Mouse (Mus musculus) bone marrow macrophage, adult 2 months (primary cell): ENCODE data around the gene Pfkfb1.

Experiments used
- CTCF ChIP-seq: IDR thresholded peaks from 2 replicates; pipeline ENCODE4 v1.5.1; 2012; ENCODE audit warnings: low read depth, mild to moderate bottlenecking, low read length, moderate library complexity
- POLR2A ChIP-seq: IDR thresholded peaks from 2 replicates; pipeline ENCODE4 v1.6.1; 2012; ENCODE audit warnings: mild to moderate bottlenecking, low read depth, low read length, borderline replicate concordance

DNA sequence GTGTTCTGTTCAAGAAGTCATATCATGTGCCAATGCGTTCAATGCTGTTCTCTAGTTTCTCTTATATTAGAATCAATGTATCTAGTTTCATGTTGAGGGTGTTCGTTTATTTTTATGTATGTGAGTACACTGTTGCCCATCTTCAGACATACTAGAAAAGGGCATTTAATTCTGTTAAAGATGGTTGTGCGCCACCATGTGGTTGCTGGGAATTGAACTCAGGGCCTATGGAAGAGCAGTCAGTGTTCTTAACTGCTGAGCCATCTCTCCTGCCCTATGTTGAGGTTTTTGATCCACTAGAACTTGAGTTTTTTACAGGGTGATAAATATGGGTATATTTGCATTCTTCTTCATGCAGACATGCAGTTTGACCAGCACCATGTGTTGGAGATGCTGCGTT, 74.8 kb downstream of the Pfkfb1 start:
- TF ChIP-seq CTCF = no peak
- TF ChIP-seq POLR2A = no peak
